Comparison of ENCODE assay signal across 24 mouse cellular contexts in genomic region chr7:74793241-74793640, GRCm38 (mm10).
DNase-seq lines count a peak whose midpoint lies in the region; ATAC-seq and TF ChIP-seq lines count a peak whose summit lies in the region.
"Had no signal": no experiment of that assay in that cellular context is flagged by ENCODE, and none has a peak within 500 bp of the region (broad histone marks: within the 10 kb centered on the region; RNA-seq: fewer than 3 reads in every experiment).

No protein-coding gene starts in this region.

- H3K4me1 ChIP-seq in hindbrain, embryonic 13.5 days (replicated peaks): 0 out of 2 replicates have a peak, but pooled peaks cover 3% of the 10 kb centered on the region
- no peaks in the 10 kb centered on the region for H3K4me1 ChIP-seq in hindbrain, embryonic 12.5 days
- H3K4me1 ChIP-seq in neural tube, embryonic 15.5 days: no peaks in the 10 kb centered on the region
- no peaks in the 10 kb centered on the region for H3K4me1 ChIP-seq in hindbrain, postnatal 0 days (ENCODE audit: insufficient read depth, low read length)
- H3K4me1 ChIP-seq: embryonic facial prominence, embryonic 10.5 days; heart, embryonic 12.5 days; limb, embryonic 15.5 days; lung, embryonic 15.5 days; neural tube, embryonic 13.5 days had no signal

- peak overlapping the region; percentile 8; the same call in 1 of the 2 replicates for H3K27ac ChIP-seq in hindbrain, embryonic 13.5 days
- no peak overlapping the region for H3K27ac ChIP-seq in hindbrain, embryonic 12.5 days
- 0 out of 2 replicates have a peak overlapping the region, but pooled peaks have one; percentile 9 for H3K27ac ChIP-seq in neural tube, embryonic 15.5 days (replicated peaks)
- 0 out of 2 replicates have a peak overlapping the region, but pooled peaks have one; percentile 26 for H3K27ac ChIP-seq in hindbrain, postnatal 0 days
- H3K27ac ChIP-seq: embryonic facial prominence, embryonic 10.5 days; limb, embryonic 15.5 days; liver, embryonic 14.5 days; lung, embryonic 15.5 days; neural tube, embryonic 13.5 days had no signal

- no peak overlapping the region for H3K9ac ChIP-seq in hindbrain, embryonic 13.5 days
- no peak overlapping the region for H3K9ac ChIP-seq in hindbrain, embryonic 12.5 days
- H3K9ac ChIP-seq in neural tube, embryonic 15.5 days (replicated peaks): no peak overlapping the region
- H3K9ac ChIP-seq in hindbrain, postnatal 0 days (replicated peaks; ENCODE audit: low read length): no peak overlapping the region
- H3K9ac ChIP-seq: heart, embryonic 12.5 days; limb, embryonic 15.5 days; liver, embryonic 14.5 days; lung, embryonic 15.5 days; neural tube, embryonic 13.5 days had no signal

- H3K27me3 ChIP-seq in hindbrain, embryonic 13.5 days: no peaks in the 10 kb centered on the region
- no peaks in the 10 kb centered on the region for H3K27me3 ChIP-seq in hindbrain, embryonic 12.5 days
- H3K27me3 ChIP-seq in neural tube, embryonic 15.5 days (replicated peaks): no peaks in the 10 kb centered on the region
- no peaks in the 10 kb centered on the region for H3K27me3 ChIP-seq in hindbrain, postnatal 0 days (ENCODE audit: insufficient read depth, low read length)
- H3K27me3 ChIP-seq: heart, embryonic 12.5 days; limb, embryonic 15.5 days; lung, embryonic 15.5 days; neural tube, embryonic 13.5 days had no signal

- H3K4me2 ChIP-seq in hindbrain, embryonic 13.5 days: no peak overlapping the region
- H3K4me2 ChIP-seq in hindbrain, embryonic 12.5 days (replicated peaks): no peak overlapping the region
- H3K4me2 ChIP-seq in neural tube, embryonic 15.5 days: no peak overlapping the region
- no peak overlapping the region for H3K4me2 ChIP-seq in hindbrain, postnatal 0 days (ENCODE audit: low read depth, low read length)
- H3K4me2 ChIP-seq: heart, embryonic 12.5 days; limb, embryonic 15.5 days; lung, embryonic 15.5 days; neural tube, embryonic 13.5 days had no signal

- TF ChIP-seq CTCF in hindbrain, postnatal 0 days (IDR thresholded peaks at IDR 0.05; ENCODE audit: low read depth): no peak

- DNase-seq in neural tube, embryonic 10.5 days (ENCODE audit: extremely low spot score, low spot score): no peak
- DNase-seq in hindbrain, postnatal 0 days (ENCODE audit: low spot score): peak; percentile 23
- DNase-seq in c-Kit-positive CD71-positive TER-119-positive erythroid progenitor cells, embryonic 14.5 days (ENCODE audit: low spot score): no peak
- DNase-seq in layer of hippocampus, postnatal 10 days (ENCODE audit: low spot score in 2 of 2): no peak
- DNase-seq: adrenal gland, postnatal 10 days; B cell, adult 2 months; cerebellum, adult 9-10 months; gastrocnemius, postnatal 14 days; heart, postnatal 10 days; kidney, postnatal 36 days; left cerebral cortex, postnatal 4 days; lung, postnatal 36 days; thymus, postnatal 14 days had no signal

- H3K9me3 ChIP-seq in hindbrain, embryonic 13.5 days: no peaks in the 10 kb centered on the region
- H3K9me3 ChIP-seq in hindbrain, embryonic 12.5 days (replicated peaks): no peaks in the 10 kb centered on the region
- no peaks in the 10 kb centered on the region for H3K9me3 ChIP-seq in neural tube, embryonic 15.5 days (replicated peaks)
- H3K9me3 ChIP-seq in hindbrain, postnatal 0 days (ENCODE audit: low read length): no peaks in the 10 kb centered on the region
- H3K9me3 ChIP-seq: embryonic facial prominence, embryonic 10.5 days; heart, embryonic 12.5 days; limb, embryonic 15.5 days; lung, embryonic 15.5 days; neural tube, embryonic 13.5 days had no signal

- H3K36me3 ChIP-seq in hindbrain, embryonic 13.5 days: no peaks in the 10 kb centered on the region
- H3K36me3 ChIP-seq in hindbrain, embryonic 12.5 days: no peaks in the 10 kb centered on the region
- no peaks in the 10 kb centered on the region for H3K36me3 ChIP-seq in neural tube, embryonic 15.5 days
- H3K36me3 ChIP-seq in hindbrain, postnatal 0 days (ENCODE audit: insufficient read depth, low read length): no peaks in the 10 kb centered on the region
- H3K36me3 ChIP-seq: embryonic facial prominence, embryonic 10.5 days; G1E; heart, embryonic 12.5 days; limb, embryonic 15.5 days; lung, embryonic 15.5 days; neural tube, embryonic 13.5 days had no signal

- WGBS in hindbrain, embryonic 13.5 days: 49% methylated on average over 1 of the region's 1 CpGs
- 53% methylated on average over 1 of the region's 1 CpGs for WGBS in hindbrain, embryonic 12.5 days
- WGBS in neural tube, embryonic 15.5 days: 44% methylated on average over 1 of the region's 1 CpGs
- 43% methylated on average over 1 of the region's 1 CpGs for WGBS in hindbrain, postnatal 0 days

- no peak overlapping the region for H3K4me3 ChIP-seq in hindbrain, embryonic 13.5 days
- no peak overlapping the region for H3K4me3 ChIP-seq in hindbrain, embryonic 12.5 days
- H3K4me3 ChIP-seq in neural tube, embryonic 15.5 days (replicated peaks): no peak overlapping the region
- H3K4me3 ChIP-seq in hindbrain, postnatal 0 days (ENCODE audit: low read length): no peak overlapping the region
- H3K4me3 ChIP-seq: embryonic facial prominence, embryonic 10.5 days; heart, embryonic 12.5 days; limb, embryonic 15.5 days; lung, embryonic 15.5 days; neural tube, embryonic 13.5 days had no signal

- ATAC-seq in hindbrain, embryonic 13.5 days (ENCODE audit: low FRiP score): no peak
- ATAC-seq in hindbrain, embryonic 12.5 days (ENCODE audit: low FRiP score): no peak
- no peak for ATAC-seq in neural tube, embryonic 15.5 days (ENCODE audit: low FRiP score)
- peak; percentile 40; the same call in 1 of the 2 replicates for ATAC-seq in hindbrain, postnatal 0 days
- ATAC-seq: intestine, postnatal 0 days had no signal
